Mouse (Mus musculus) lung, postnatal 0 days (tissue): ENCODE measurements around the gene Sit1.

ENCODE experiments used
- CTCF ChIP-seq: IDR thresholded peaks from 2 replicates; pipeline ENCODE4 v1.5.1; 2016; ENCODE audit warnings: antibody characterized with exemption, mild to moderate bottlenecking
- EP300 ChIP-seq: IDR thresholded peaks from 2 replicates; pipeline ENCODE4 v1.6.1; 2016; ENCODE audit warnings: antibody characterized with exemption, mild to moderate bottlenecking, control low read depth

DNA sequence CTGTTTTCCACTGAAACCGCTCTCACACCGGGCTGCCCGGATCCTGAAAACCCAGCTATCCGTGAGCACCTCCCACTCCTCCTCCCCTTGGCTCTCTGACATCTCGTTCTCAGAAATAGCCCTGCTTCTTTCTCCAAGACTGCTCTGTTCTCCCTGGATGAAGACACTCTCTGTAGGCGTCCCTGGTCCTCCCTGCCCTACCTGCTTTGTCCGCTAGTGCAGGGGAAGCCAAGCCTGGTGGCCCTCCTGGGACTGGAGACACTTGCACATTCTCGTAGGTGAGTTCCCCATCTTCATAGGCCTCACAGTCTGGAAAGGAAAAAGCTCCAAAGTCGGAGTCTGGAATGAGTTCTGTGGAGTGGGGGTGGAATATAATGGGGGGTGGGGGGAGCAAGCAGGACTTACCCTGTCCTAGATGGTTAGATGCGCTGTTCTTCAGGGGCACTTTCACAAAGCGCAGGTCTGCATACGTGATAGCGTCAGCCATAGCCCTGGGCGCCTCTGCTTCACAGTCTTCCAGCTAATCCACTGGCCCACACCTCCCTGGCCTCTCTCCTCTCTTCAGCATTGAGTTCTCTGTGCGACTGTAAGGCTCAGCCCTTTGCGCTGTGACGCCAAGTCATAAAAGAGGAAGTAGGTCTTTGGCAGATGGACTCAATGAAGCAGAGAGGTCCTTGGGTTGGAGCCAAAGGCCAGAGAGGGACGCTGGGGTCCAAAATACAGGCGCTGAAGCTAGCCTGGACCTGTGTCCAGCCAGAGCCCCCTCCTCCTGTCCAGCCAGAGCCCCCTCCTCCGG is 29.3 kb downstream of the Sit1 start, which contains the start of gene Cd72:
- peak; percentile 32; the same call in 1 of the 2 replicates for TF ChIP-seq CTCF
- TF ChIP-seq EP300 = no peak
